Mouse (Mus musculus): ENCODE data around the gene Fam120a.

Fam120a gene

GRCm38 (mm10) chr13:48965559-48966525 lies 2.0 kb downstream of the Fam120a start:
- peak; percentile 93 for DNase-seq (ENCODE audit: inconsistent ontology term)

GRCm38 (mm10) chr13:48964850-48965249 lies 3.0 kb downstream of the Fam120a start:
- no peak for DNase-seq (ENCODE audit: inconsistent ontology term)

- DNase-seq (ENCODE audit: inconsistent ontology term) = no peak
Measured at GRCm38 (mm10) chr13:48963111-48963510, 4.7 kb downstream of the Fam120a start.

- DNase-seq (ENCODE audit: inconsistent ontology term) = no peak
Measured at GRCm38 (mm10) chr13:48962519-48962918, 5.3 kb downstream of the Fam120a start.

- no peak for DNase-seq (ENCODE audit: inconsistent ontology term)
Measured at GRCm38 (mm10) chr13:48958608-48959007, 9.2 kb downstream of the Fam120a start.

GRCm38 (mm10) chr13:48954825-48955224 lies 13.0 kb downstream of the Fam120a start:
- DNase-seq (ENCODE audit: inconsistent ontology term) = no peak

- no peak for DNase-seq (ENCODE audit: inconsistent ontology term)
Measured at GRCm38 (mm10) chr13:48950600-48951241, 17.1 kb downstream of the Fam120a start.

GRCm38 (mm10) chr13:48948951-48949350 lies 18.9 kb downstream of the Fam120a start:
- no peak for DNase-seq (ENCODE audit: inconsistent ontology term)

- no peak for DNase-seq (ENCODE audit: inconsistent ontology term)
Measured at GRCm38 (mm10) chr13:48944571-48944970, 23.2 kb downstream of the Fam120a start.

GRCm38 (mm10) chr13:48942471-48942870 lies 25.3 kb downstream of the Fam120a start:
- no peak for DNase-seq (ENCODE audit: inconsistent ontology term)

- no peak for DNase-seq (ENCODE audit: inconsistent ontology term)
Measured at GRCm38 (mm10) chr13:48941773-48942172, 26.0 kb downstream of the Fam120a start.

- DNase-seq (ENCODE audit: inconsistent ontology term) = peak; percentile 51
Measured at GRCm38 (mm10) chr13:48934597-48934996, 33.2 kb downstream of the Fam120a start.

GRCm38 (mm10) chr13:48932692-48933091 lies 35.1 kb downstream of the Fam120a start:
- DNase-seq (ENCODE audit: inconsistent ontology term) = no peak

GRCm38 (mm10) chr13:48931687-48932086 lies 36.1 kb downstream of the Fam120a start:
- no peak for DNase-seq (ENCODE audit: inconsistent ontology term)

GRCm38 (mm10) chr13:48931232-48931631 lies 36.6 kb downstream of the Fam120a start:
- no peak for DNase-seq (ENCODE audit: inconsistent ontology term)

- DNase-seq (ENCODE audit: inconsistent ontology term) = no peak
Measured at GRCm38 (mm10) chr13:48929535-48930110, 38.2 kb downstream of the Fam120a start.

- DNase-seq (ENCODE audit: inconsistent ontology term) = no peak
Measured at GRCm38 (mm10) chr13:48927609-48928008, 40.2 kb downstream of the Fam120a start.

- DNase-seq (ENCODE audit: inconsistent ontology term) = no peak
Measured at GRCm38 (mm10) chr13:48922712-48923111, 45.1 kb downstream of the Fam120a start.

- DNase-seq (ENCODE audit: inconsistent ontology term) = no peak
Measured at GRCm38 (mm10) chr13:48921256-48921655, 46.6 kb downstream of the Fam120a start.

GRCm38 (mm10) chr13:48919756-48920415 lies 47.9 kb downstream of the Fam120a start:
- DNase-seq (ENCODE audit: inconsistent ontology term) = no peak

- DNase-seq (ENCODE audit: inconsistent ontology term) = no peak
Measured at GRCm38 (mm10) chr13:48917113-48917599, 50.7 kb downstream of the Fam120a start.

GRCm38 (mm10) chr13:48913680-48914079 lies 54.1 kb downstream of the Fam120a start:
- DNase-seq (ENCODE audit: inconsistent ontology term) = peak; percentile 49
